Mouse (Mus musculus): ENCODE results near the gene Frmd6.

DNA sequence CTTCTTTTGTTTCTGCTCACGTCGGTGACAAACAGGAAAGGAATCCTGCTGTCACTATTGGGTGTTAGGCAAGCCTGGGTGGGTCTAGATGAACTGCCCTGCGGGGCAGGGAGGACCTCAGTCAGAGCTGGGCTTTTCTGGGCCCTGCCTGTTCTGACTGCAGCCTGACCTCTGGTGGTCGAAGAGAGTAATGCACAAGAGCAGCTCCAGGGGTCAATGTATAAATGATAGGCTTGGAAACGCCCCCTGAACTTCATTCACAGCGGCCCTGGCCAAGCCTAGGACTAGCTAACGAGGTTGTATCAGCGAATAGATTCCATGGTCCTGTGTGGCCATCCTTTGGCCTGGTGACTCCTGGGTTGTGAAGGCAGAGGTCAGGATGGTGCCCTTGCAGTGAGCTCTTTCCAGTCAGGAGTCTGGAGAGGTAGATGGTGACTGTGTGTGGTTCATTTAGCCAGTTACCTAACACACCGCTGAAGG, 85.0 kb downstream of the Frmd6 start:
- peak; percentile 88 for TF ChIP-seq CTCF (IDR thresholded peaks at IDR 0.05; ENCODE audit: borderline replicate concordance, insufficient read depth, low read depth, low read length)
- no peak for TF ChIP-seq POLR2A (IDR thresholded peaks at IDR 0.05; ENCODE audit: borderline replicate concordance, insufficient read depth, low read length)

Data from cerebellum, adult 2 months (tissue).